Mouse (Mus musculus) lung, postnatal 0 days (tissue): Measurements from ENCODE around the gene Igsf8. TPM values are rescaled to one million over a fixed set of nuclear protein-coding genes. Genes with fewer than 3 reads are reported as not detected.

Source experiments
- ATAC-seq: fragments of 200-750 bp; cut with Nextera tagmentation; 2 replicates; pipeline ENCODE4 v1.8.0; 2017; ENCODE audit warnings: moderate library complexity
- DNase-seq: peaks from one replicate; pipeline ENCODE4 v3.0.0-alpha.2; 2016; ENCODE audit warnings: low spot score
- H3K27ac ChIP-seq: fragments of 300-500 bp; sonication (generic); 2 replicates; pipeline ENCODE4 v1.5.1; 2014; ENCODE audit warnings: antibody characterized with exemption, mild to moderate bottlenecking, low read length, mixed read lengths
- H3K27me3 ChIP-seq: fragments of 300-500 bp; sonication (generic); replicated peaks from 2 replicates; pipeline ENCODE4 v1.6.1; 2014; ENCODE audit warnings: low read length, mixed read lengths; ENCODE audit not compliant: insufficient read depth
- H3K36me3 ChIP-seq: fragments of 300-500 bp; sonication (generic); 2 replicates; pipeline ENCODE4 v1.6.1; 2014; ENCODE audit warnings: low read length, mixed read lengths; ENCODE audit not compliant: insufficient read depth
- H3K4me1 ChIP-seq: fragments of 300-500 bp; sonication (generic); 2 replicates; pipeline ENCODE4 v1.6.1; 2014; ENCODE audit warnings: antibody characterized with exemption, low read depth, low read length, mixed read lengths; ENCODE audit not compliant: insufficient read depth
- H3K4me2 ChIP-seq: fragments of 300-500 bp; sonication (generic); replicated peaks from 2 replicates; pipeline ENCODE4 v1.6.1; 2014; ENCODE audit warnings: low read depth, mild to moderate bottlenecking, low read length, moderate library complexity, mixed read lengths
- H3K4me3 ChIP-seq: fragments of 300-500 bp; sonication (generic); 2 replicates; pipeline ENCODE4 v1.5.1; 2014; ENCODE audit warnings: low read depth, low read length
- H3K9ac ChIP-seq: fragments of 300-500 bp; sonication (generic); replicated peaks from 2 replicates; pipeline ENCODE4 v1.6.1; 2014; ENCODE audit warnings: low read depth, mild to moderate bottlenecking
- H3K9me3 ChIP-seq: fragments of 300-500 bp; sonication (generic); 2 replicates; pipeline ENCODE4 v1.6.1; 2016; ENCODE audit warnings: low read length, mixed read lengths
- CTCF ChIP-seq: IDR thresholded peaks from 2 replicates; pipeline ENCODE4 v1.5.1; 2016; ENCODE audit warnings: antibody characterized with exemption, mild to moderate bottlenecking
- EP300 ChIP-seq: IDR thresholded peaks from 2 replicates; pipeline ENCODE4 v1.6.1; 2016; ENCODE audit warnings: antibody characterized with exemption, mild to moderate bottlenecking, control low read depth
- WGBS: fragments of 180-500 bp; shearing (Covaris S2); extraction: QIAGEN DNeasy Blood & Tissue Kit; methylation state at CpG from one replicate; pipeline ENCODE4 v1.1.7; 2014; 5-methylcytosine and 5-hydroxymethylcytosine counted together
- polyA plus RNA-seq: library from polyadenylated mRNA; unstranded; fragments of >200 nt; fragmentation: Nextera tagmentation; extraction: Ambion mirVana; gene quantifications from 2 replicates; pipeline ENCODE4 v1.2.1, GENCODE M21; 2015

The Igsf8 gene
- polyA plus RNA-seq, 1 experiment from 2014 or later, result 30.0 TPM

- H3K4me3 ChIP-seq, result no peak overlapping the region
- H3K36me3 ChIP-seq, result no peaks in the 10 kb centered on the region
- no peak overlapping the region for H3K4me2 ChIP-seq
- H3K27me3 ChIP-seq, result no peaks in the 10 kb centered on the region
- 90% methylated on average over 3 of the region's 3 CpGs for WGBS
- DNase-seq (no peak), ATAC-seq (no peak)
- peaks cover 4% of the 10 kb centered on the region; the same call in 1 of the 2 replicates for H3K4me1 ChIP-seq
- H3K9ac ChIP-seq, result no peak overlapping the region
- no peak overlapping the region for H3K27ac ChIP-seq
- H3K9me3 ChIP-seq, result no peaks in the 10 kb centered on the region
- TF ChIP-seq CTCF, result no peak
- no peak for TF ChIP-seq EP300
These were observed 53.5 kb downstream of the Igsf8 start for GRCm38 (mm10) chr1:172314911-172315310.

GRCm38 (mm10) chr1:172317431-172317830, 56.0 kb downstream of the Igsf8 start:
- H3K9ac ChIP-seq, result no peak overlapping the region
- no peaks in the 10 kb centered on the region for H3K27me3 ChIP-seq
- no peak overlapping the region for H3K4me3 ChIP-seq
- ATAC-seq (no peak), DNase-seq (no peak)
- no peak overlapping the region for H3K27ac ChIP-seq
- no peak for TF ChIP-seq CTCF
- TF ChIP-seq EP300, result no peak
- H3K4me2 ChIP-seq, result no peak overlapping the region
- WGBS, result 67% methylated on average over 18 of the region's 18 CpGs
- no peaks in the 10 kb centered on the region for H3K9me3 ChIP-seq
- H3K4me1 ChIP-seq, result 0 out of 2 replicates have a peak, but pooled peaks cover 4% of the 10 kb centered on the region
- H3K36me3 ChIP-seq, result no peaks in the 10 kb centered on the region

GRCm38 (mm10) chr1:172317946-172318345, 56.5 kb downstream of the Igsf8 start:
- 82% methylated on average over 15 of the region's 15 CpGs for WGBS
- H3K9ac ChIP-seq, result no peak overlapping the region
- no peaks in the 10 kb centered on the region for H3K9me3 ChIP-seq
- ATAC-seq (no peak), DNase-seq (no peak)
- H3K4me2 ChIP-seq, result no peak overlapping the region
- H3K36me3 ChIP-seq, result no peaks in the 10 kb centered on the region
- H3K4me3 ChIP-seq, result no peak overlapping the region
- H3K27me3 ChIP-seq, result no peaks in the 10 kb centered on the region
- H3K27ac ChIP-seq, result no peak overlapping the region
- TF ChIP-seq EP300 (no peak), CTCF (no peak)
- 0 out of 2 replicates have a peak, but pooled peaks cover under 1% of the 10 kb centered on the region for H3K4me1 ChIP-seq

- ATAC-seq (no peak), DNase-seq (no peak)
- TF ChIP-seq CTCF (no peak), EP300 (no peak)
- Histone ChIP-seq H3K9me3 (no peaks in the 10 kb centered on the region), H3K27me3 (no peaks in the 10 kb centered on the region), H3K4me1 (no peaks in the 10 kb centered on the region), H3K4me3 (no peak overlapping the region), H3K9ac (no peak overlapping the region), H3K36me3 (no peaks in the 10 kb centered on the region), H3K27ac (no peak overlapping the region), H3K4me2 (no peak overlapping the region)
- WGBS, result 84% methylated on average over 19 of the region's 19 CpGs
These were observed 57.1 kb downstream of the Igsf8 start for GRCm38 (mm10) chr1:172318424-172319035.

GRCm38 (mm10) chr1:172319346-172319745, 57.9 kb downstream of the Igsf8 start:
- no peak overlapping the region for H3K9ac ChIP-seq
- no peaks in the 10 kb centered on the region for H3K27me3 ChIP-seq
- H3K4me1 ChIP-seq, result no peaks in the 10 kb centered on the region
- WGBS, result 83% methylated on average over 7 of the region's 7 CpGs
- no peak overlapping the region for H3K4me2 ChIP-seq
- H3K4me3 ChIP-seq, result no peak overlapping the region
- H3K36me3 ChIP-seq, result no peaks in the 10 kb centered on the region
- ATAC-seq (no peak), DNase-seq (no peak)
- no peak for TF ChIP-seq EP300
- no peak for TF ChIP-seq CTCF
- no peaks in the 10 kb centered on the region for H3K9me3 ChIP-seq
- no peak overlapping the region for H3K27ac ChIP-seq

- no peak overlapping the region for H3K9ac ChIP-seq
- TF ChIP-seq EP300 (no peak), CTCF (no peak)
- no peak overlapping the region for H3K4me2 ChIP-seq
- 50% methylated on average over 5 of the region's 5 CpGs for WGBS
- DNase-seq (no peak), ATAC-seq (no peak)
- no peaks in the 10 kb centered on the region for H3K36me3 ChIP-seq
- no peak overlapping the region for H3K27ac ChIP-seq
- no peaks in the 10 kb centered on the region for H3K4me1 ChIP-seq
- H3K9me3 ChIP-seq, result no peaks in the 10 kb centered on the region
- no peak overlapping the region for H3K4me3 ChIP-seq
- H3K27me3 ChIP-seq, result no peaks in the 10 kb centered on the region
These were observed 58.5 kb downstream of the Igsf8 start for GRCm38 (mm10) chr1:172319921-172320411.
